Mouse (Mus musculus) liver, postnatal 0 days (tissue): ENCODE results near the gene Clcn3.

ENCODE experiments used
- CTCF ChIP-seq: sonication (generic); IDR thresholded peaks from 2 replicates; pipeline ENCODE4 v1.5.1; 2016; ENCODE audit warnings: antibody characterized with exemption, low read depth
- EP300 ChIP-seq: IDR thresholded peaks from 2 replicates; pipeline ENCODE4 v1.6.1; 2016; ENCODE audit warnings: antibody characterized with exemption, low read depth, mild to moderate bottlenecking

DNA sequence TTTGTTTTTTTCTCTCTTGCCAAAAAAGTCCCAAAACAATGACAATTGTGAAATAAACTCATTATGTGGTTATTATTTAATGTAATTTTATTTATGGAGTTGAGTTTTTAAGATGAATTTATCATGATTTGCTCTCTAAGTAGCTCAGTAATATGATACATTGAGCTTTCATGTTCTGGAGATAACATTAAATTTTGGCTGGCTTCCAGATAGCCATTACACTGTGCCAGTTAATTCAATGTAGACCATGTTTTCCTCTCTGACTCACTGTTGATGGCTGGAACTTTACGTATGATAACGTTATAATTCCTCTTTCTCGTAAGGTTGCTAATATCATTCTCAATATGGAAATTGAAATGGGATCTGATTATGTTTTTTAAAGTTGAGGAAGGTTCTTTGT is 13.4 kb upstream of the Clcn3 start:
- TF ChIP-seq CTCF: no peak
- TF ChIP-seq EP300: no peak
